Mouse (Mus musculus) embryonic facial prominence, embryonic 10.5 days (tissue): ENCODE results near the gene Pabpc4. TPM values are rescaled to one million over a fixed set of nuclear protein-coding genes. Genes with fewer than 3 reads are reported as not detected.
"Not testable (repeated sequence)": the region's sequence is repeated elsewhere in the genome, so short reads cannot be mapped to it uniquely, and the experiment has no call there.

Experiments
- DNase-seq: peaks from one replicate; pipeline ENCODE4 v3.0.0-alpha.2; 2017; ENCODE audit warnings: low spot score
- H3K27ac ChIP-seq: fragments of 300-500 bp; sonication (generic); replicated peaks from 2 replicates; pipeline ENCODE4 v1.5.1; 2016; ENCODE audit warnings: mild to moderate bottlenecking
- H3K27me3 ChIP-seq: fragments of 300-500 bp; sonication (generic); replicated peaks from 2 replicates; pipeline ENCODE4 v1.6.1; 2016; ENCODE audit warnings: low read depth, mild to moderate bottlenecking; ENCODE audit not compliant: poor library complexity, severe bottlenecking
- H3K36me3 ChIP-seq: fragments of 300-500 bp; sonication (generic); replicated peaks from 2 replicates; pipeline ENCODE4 v1.6.1; 2016; ENCODE audit warnings: mild to moderate bottlenecking, moderate library complexity
- H3K4me1 ChIP-seq: fragments of 300-500 bp; sonication (generic); 2 replicates; pipeline ENCODE4 v1.6.1; 2016
- H3K4me3 ChIP-seq: fragments of 300-500 bp; sonication (generic); 2 replicates; pipeline ENCODE4 v1.5.1; 2016; ENCODE audit warnings: mild to moderate bottlenecking, moderate library complexity
- H3K9me3 ChIP-seq: fragments of 300-500 bp; sonication (generic); 2 replicates; pipeline ENCODE4 v1.6.1; 2016; ENCODE audit warnings: mild to moderate bottlenecking
- WGBS: fragments of 180-500 bp; shearing (Covaris S2); methylation state at CpG from one replicate; pipeline ENCODE4 v1.1.7; 2016; 5-methylcytosine and 5-hydroxymethylcytosine counted together
- polyA plus RNA-seq: library from polyadenylated mRNA; unstranded; fragments of >200 nt; fragmentation: Nextera tagmentation; extraction: Ambion mirVana; gene quantifications from 2 replicates; pipeline ENCODE4 v1.2.1, GENCODE M21; 2016

The Pabpc4 gene
- polyA plus RNA-seq, 1 experiment from 2014 or later, result 54.9 TPM

DNA sequence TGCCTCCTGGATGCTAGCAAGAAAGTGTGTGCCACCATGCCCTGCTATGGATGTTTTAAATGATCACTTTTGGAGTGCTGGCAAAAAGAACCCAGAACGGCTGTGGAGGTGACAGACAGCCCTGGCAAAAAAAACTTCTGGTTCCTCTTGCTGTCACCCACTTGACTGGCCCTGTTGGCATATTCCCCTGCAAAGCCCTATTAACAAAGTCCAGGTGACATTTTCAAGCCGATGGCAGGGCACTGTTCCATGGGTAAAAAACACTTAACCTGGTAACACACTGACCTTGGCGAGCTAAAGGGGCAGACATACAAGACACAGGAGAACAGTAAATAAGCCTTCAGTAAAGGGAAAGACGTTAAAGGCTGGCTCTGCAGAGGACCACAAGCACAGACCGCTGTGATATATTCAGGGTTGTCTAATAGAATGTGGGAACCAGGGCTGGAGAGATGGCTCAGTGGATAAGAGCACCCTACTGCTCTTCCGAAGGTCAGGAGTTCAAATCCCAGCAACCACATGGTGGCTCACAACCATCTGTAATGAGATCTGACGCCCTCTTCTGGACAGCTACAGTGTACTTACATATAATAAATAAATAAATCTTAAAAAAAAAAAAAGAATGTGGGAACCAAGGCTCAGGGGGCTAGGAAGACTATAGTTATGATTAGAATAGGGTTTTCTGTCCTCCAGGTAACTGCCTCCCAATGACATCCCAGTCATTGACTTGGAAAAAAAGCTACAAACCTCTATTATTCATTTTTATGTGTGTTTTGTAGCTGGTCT, 31.7 kb downstream of the Pabpc4 start:
- no peaks in the 10 kb centered on the region for H3K9me3 ChIP-seq
- WGBS, result 84% methylated on average over 7 of the region's 7 CpGs

GRCm38 (mm10) chr4:123295026-123295425, 32.9 kb downstream of the Pabpc4 start:
- WGBS, result 85% methylated on average over 15 of the region's 15 CpGs
- H3K4me1 ChIP-seq, H3K4me3 ChIP-seq, H3K27me3 ChIP-seq, DNase-seq, H3K9me3 ChIP-seq, H3K27ac ChIP-seq: not testable (repeated sequence)
- peaks cover 99% of the 10 kb centered on the region for H3K36me3 ChIP-seq

More for the DNA sequence above, 31.7 kb downstream of the Pabpc4 start:
- H3K4me1 ChIP-seq, result peaks cover 11% of the 10 kb centered on the region
- no peak overlapping the region for H3K27ac ChIP-seq
- no peaks in the 10 kb centered on the region for H3K27me3 ChIP-seq
- H3K36me3 ChIP-seq, result peaks cover 99% of the 10 kb centered on the region
- DNase-seq, result no peak
- H3K4me3 ChIP-seq, result no peak overlapping the region

DNA sequence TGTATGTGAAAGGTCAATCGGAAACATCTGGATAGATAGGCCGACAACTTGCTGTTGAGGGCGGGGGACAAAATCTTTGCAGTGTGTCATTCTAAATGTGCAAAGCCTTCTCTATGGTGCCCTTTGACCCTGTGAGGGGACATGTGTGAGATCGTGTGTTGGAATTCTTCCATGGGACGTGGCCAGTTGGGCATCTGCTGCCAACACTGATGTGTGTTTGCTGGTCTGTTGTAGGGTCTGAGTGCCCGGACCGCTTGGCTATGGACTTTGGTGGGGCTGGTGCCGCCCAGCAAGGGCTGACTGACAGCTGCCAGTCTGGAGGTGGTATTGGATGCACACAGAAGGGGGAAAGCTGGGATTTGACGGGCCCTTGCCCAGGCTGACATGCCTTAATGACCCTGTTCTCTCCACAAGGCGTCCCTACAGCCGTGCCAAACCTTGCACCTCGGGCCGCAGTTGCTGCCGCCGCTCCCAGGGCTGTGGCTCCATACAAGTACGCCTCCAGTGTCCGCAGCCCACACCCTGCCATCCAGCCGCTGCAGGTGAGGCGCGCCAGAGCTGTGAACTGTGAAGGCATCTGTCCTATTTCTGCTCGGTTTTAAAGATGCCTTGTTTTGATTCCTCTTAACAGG, 33.5 kb downstream of the Pabpc4 start:
- no peak for DNase-seq
- no peaks in the 10 kb centered on the region for H3K4me1 ChIP-seq
- no peaks in the 10 kb centered on the region for H3K27me3 ChIP-seq
- H3K4me3 ChIP-seq, result no peak overlapping the region
- no peak overlapping the region for H3K27ac ChIP-seq
- no peaks in the 10 kb centered on the region for H3K9me3 ChIP-seq
- peaks cover 99% of the 10 kb centered on the region for H3K36me3 ChIP-seq
- 88% methylated on average over 21 of the region's 21 CpGs for WGBS

DNA sequence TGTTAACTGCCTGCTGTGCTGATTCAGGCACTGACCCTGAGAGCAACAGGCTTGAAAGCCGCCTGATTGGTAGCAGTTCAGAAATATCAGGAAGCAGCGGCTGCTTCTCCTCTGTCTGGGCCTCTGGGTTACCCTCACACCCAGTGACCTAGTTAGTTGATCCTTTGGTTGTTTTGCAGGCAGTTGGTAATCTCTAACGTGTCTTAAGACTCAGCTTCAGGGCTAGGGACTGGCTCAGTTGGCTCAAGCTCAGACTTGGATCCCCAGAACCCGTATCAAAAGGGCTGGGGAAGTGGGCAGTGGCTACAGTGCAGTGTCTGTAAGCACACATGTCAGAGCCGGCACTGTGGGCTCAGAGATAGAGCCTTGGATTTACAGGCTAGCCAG, 34.0 kb downstream of the Pabpc4 start:
- H3K4me1 ChIP-seq, result no peaks in the 10 kb centered on the region
- H3K4me3 ChIP-seq, result no peak overlapping the region
- H3K27me3 ChIP-seq, result no peaks in the 10 kb centered on the region
- no peak overlapping the region for H3K27ac ChIP-seq
- no peak for DNase-seq
- 83% methylated on average over 5 of the region's 5 CpGs for WGBS
- H3K36me3 ChIP-seq, result peaks cover 99% of the 10 kb centered on the region
- no peaks in the 10 kb centered on the region for H3K9me3 ChIP-seq

GRCm38 (mm10) chr4:123297195-123297960, 35.2 kb downstream of the Pabpc4 start:
- Histone ChIP-seq H3K4me1 (no peaks in the 10 kb centered on the region), H3K27me3 (no peaks in the 10 kb centered on the region), H3K4me3 (no peak overlapping the region), H3K9me3 (no peaks in the 10 kb centered on the region), H3K36me3 (peaks cover 99% of the 10 kb centered on the region), H3K27ac (no peak overlapping the region)
- 92% methylated on average over 22 of the region's 22 CpGs for WGBS
- no peak for DNase-seq

DNA sequence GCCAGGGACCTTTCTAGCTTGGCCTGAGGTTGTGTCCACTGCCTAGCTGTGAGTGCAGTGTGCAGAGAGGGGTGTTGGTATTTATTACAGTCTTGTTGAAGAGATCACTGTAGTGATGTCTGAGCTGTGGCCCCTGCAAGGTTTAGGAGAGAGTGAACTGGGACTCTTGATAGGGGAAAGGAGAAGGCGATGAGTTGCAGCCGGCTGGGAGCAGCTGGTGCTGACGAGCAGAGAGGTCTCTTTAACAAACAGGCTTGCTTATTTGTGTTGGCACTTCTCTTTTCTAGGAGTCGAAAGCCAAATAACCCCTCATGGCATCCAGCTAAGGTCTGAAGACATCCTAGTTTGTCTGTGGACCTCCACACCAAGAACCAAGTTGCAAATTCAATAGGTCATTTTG, 36.1 kb downstream of the Pabpc4 start:
- Histone ChIP-seq H3K4me3 (no peak overlapping the region), H3K36me3 (peaks cover 99% of the 10 kb centered on the region), H3K27me3 (no peaks in the 10 kb centered on the region), H3K27ac (no peak overlapping the region), H3K4me1 (no peaks in the 10 kb centered on the region), H3K9me3 (no peaks in the 10 kb centered on the region)
- no peak for DNase-seq
- WGBS, result 88% methylated on average over 4 of the region's 4 CpGs

DNA sequence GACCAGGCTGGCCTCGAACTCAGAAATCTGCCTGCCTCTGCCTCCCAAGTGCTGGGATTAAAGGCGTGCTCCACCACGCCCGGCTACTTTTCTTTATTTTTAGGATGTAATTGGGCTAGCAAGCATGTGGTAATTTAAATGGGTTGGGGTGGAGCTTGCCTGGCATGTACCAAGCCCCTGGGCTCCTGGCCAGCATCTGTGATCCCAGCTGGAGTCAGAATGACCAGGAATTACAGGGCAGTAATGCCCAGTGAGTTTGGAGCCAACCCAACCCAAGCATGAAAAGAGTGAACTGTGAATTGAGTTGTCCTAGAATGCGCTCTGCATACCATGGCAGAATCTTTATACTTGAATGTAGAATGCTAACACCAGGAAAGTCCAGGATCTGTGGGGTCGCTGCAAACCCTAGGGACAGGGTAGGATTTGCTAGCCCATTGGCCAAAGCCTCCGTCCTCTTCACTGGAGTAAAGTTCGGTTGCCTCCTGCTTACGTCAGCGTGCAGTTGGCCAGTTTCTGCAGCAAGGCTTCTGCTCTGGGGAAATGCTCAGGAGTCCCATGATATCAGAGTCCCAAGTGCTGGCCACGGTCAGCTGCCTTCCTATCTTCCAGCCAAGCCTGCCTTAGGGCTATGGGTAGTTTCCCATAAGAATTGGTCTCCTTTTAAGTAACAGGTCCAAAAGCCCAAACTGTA, 37.0 kb downstream of the Pabpc4 start:
- H3K36me3 ChIP-seq, result peaks cover 99% of the 10 kb centered on the region
- no peak overlapping the region for H3K27ac ChIP-seq
- no peak for DNase-seq
- 95% methylated on average over 11 of the region's 11 CpGs for WGBS
- no peaks in the 10 kb centered on the region for H3K4me1 ChIP-seq
- 0 out of 2 replicates have a peak, but pooled peaks cover 2% of the 10 kb centered on the region for H3K9me3 ChIP-seq
- H3K4me3 ChIP-seq, result no peak overlapping the region
- H3K27me3 ChIP-seq, result no peaks in the 10 kb centered on the region

GRCm38 (mm10) chr4:123305789-123306188, 43.6 kb downstream of the Pabpc4 start:
- Histone ChIP-seq H3K27me3 (no peaks in the 10 kb centered on the region), H3K9me3 (0 out of 2 replicates have a peak, but pooled peaks cover 2% of the 10 kb centered on the region), H3K27ac (no peak overlapping the region), H3K36me3 (peaks cover 53% of the 10 kb centered on the region), H3K4me1 (peaks cover 8% of the 10 kb centered on the region; the same call in 1 of the 2 replicates), H3K4me3 (no peak overlapping the region)
- DNase-seq, result peak; percentile 32
- WGBS, result 40% methylated on average over 3 of the region's 3 CpGs

GRCm38 (mm10) chr4:123306999-123307398, 44.8 kb downstream of the Pabpc4 start:
- Histone ChIP-seq H3K36me3 (peaks cover 43% of the 10 kb centered on the region), H3K27ac (no peak overlapping the region), H3K4me3 (no peak overlapping the region), H3K27me3 (no peaks in the 10 kb centered on the region), H3K4me1 (peaks cover 12% of the 10 kb centered on the region; the same call in 1 of the 2 replicates), H3K9me3 (0 out of 2 replicates have a peak, but pooled peaks cover 5% of the 10 kb centered on the region)
- no peak for DNase-seq
- 91% methylated on average over 10 of the region's 10 CpGs for WGBS

GRCm38 (mm10) chr4:123308292-123308691, 46.1 kb downstream of the Pabpc4 start:
- Histone ChIP-seq H3K36me3 (peaks cover 30% of the 10 kb centered on the region), H3K27ac (no peak overlapping the region), H3K27me3 (no peaks in the 10 kb centered on the region), H3K4me1 (peaks cover 19% of the 10 kb centered on the region), H3K9me3 (0 out of 2 replicates have a peak, but pooled peaks cover 5% of the 10 kb centered on the region), H3K4me3 (no peak overlapping the region)
- 62% methylated on average over 3 of the region's 3 CpGs for WGBS
- DNase-seq, result no peak

DNA sequence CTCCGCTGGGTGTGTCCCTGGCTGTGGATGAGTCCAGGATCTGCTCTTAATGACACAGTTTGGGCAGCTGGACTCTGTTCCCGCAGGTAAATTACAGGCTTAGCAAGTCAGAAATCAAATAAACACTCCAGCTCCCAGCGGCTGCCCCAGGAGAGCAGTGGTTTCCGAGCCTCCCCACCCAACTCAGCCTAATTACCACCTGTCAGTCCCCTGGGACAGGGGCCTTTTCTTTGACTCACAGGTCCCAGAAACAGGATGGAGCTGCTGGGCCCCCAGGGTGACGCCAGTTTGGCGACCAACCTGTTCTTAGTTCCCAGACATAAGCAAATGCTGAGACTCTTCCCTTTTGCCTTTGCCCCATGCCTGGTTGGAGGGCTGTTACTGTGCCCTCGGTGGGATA, 49.7 kb downstream of the Pabpc4 start:
- H3K27ac ChIP-seq, result no peak overlapping the region
- no peaks in the 10 kb centered on the region for H3K27me3 ChIP-seq
- peaks cover 25% of the 10 kb centered on the region for H3K4me1 ChIP-seq
- 74% methylated on average over 7 of the region's 7 CpGs for WGBS
- H3K9me3 ChIP-seq, result 0 out of 2 replicates have a peak, but pooled peaks cover 3% of the 10 kb centered on the region
- H3K4me3 ChIP-seq, result no peak overlapping the region
- no peak for DNase-seq
- H3K36me3 ChIP-seq, result peaks cover 7% of the 10 kb centered on the region

DNA sequence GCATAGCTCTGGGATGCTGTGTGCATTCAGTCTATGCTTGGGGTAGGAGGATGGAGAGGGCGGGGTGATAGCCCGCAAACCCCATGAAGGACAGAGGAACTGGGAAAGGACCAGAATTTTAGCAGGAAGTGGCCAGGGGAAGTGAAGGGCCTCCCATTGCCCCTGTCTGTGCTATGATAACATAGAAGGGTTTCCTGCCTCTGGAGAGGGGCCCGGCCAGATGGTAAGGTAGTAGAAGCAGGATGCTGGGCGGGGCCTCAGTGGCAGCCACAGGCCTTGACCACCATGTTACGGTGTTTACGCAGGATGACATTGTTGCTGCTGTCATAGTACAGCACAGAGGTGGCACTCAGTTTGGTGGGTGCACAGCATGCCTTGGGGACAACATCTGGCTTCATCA, 50.9 kb downstream of the Pabpc4 start:
- H3K4me1 ChIP-seq, result peaks cover 23% of the 10 kb centered on the region
- no peak overlapping the region for H3K27ac ChIP-seq
- H3K4me3 ChIP-seq, result no peak overlapping the region
- H3K27me3 ChIP-seq, result no peaks in the 10 kb centered on the region
- peaks cover 3% of the 10 kb centered on the region; the same call in 1 of the 2 replicates for H3K36me3 ChIP-seq
- no peak for DNase-seq
- 81% methylated on average over 6 of the region's 6 CpGs for WGBS
- 0 out of 2 replicates have a peak, but pooled peaks cover 3% of the 10 kb centered on the region for H3K9me3 ChIP-seq
